Mouse (Mus musculus) natural killer cell, adult 2 months (primary cell): Measurements from ENCODE around the gene Gal3st2.
"Not testable (repeated sequence)": the region's sequence is repeated elsewhere in the genome, so short reads cannot be mapped to it uniquely, and the experiment has no call there.

ENCODE experiments used
- DNase-seq, 2 experiments: peaks; one replicate each; pipeline ENCODE4 v3.0.0; 2022; ENCODE audit warnings: low spot score in 2 of 2

The Gal3st2 gene

DNA sequence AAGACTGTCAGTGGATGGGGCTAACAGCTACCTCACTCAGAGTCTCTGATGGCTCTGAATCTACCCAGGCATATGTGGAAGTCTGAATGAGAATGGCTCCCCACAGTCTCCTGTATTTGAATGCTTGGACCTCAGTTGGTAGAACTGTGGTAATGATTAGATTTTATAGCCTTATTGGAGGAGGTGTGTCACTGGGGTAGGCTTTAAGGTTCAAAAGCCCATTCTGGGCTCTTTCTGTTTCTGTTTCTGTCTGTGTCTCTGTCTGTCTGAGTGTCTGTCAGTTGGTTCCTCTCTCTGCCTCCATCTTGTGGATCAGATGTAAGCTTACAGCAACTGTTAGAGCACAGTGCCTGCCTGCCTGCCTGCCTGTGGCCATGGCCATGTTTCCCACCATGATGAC is 1.5 kb upstream of the Gal3st2 start:
- no peak for DNase-seq

DNA sequence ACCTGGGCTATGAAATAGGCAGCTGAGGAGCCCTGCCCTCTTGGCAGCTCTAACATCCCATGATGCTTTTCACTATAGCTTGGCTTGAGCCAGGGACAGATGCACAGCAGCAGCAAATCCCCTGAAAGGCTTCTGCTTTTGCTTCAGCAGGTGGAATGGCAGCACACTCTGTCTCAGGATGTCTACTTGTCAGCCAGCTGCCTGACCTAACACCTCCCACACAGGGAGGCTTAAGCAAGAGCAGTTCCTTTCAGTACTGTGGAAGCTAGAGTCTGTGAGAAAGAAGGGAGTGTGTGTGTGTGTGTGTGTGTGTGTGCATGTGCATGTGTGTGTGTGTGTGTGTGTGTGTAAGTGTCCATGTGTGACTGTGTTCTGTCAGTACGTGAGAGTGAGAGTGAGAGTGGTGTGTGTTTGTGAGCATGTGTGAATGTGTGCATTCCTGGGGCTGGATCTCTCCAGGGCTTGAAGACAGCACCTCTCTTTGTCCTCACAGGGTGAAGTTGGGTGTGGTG is 10.5 kb downstream of the Gal3st2 start:
- DNase-seq = not testable (repeated sequence)

DNA sequence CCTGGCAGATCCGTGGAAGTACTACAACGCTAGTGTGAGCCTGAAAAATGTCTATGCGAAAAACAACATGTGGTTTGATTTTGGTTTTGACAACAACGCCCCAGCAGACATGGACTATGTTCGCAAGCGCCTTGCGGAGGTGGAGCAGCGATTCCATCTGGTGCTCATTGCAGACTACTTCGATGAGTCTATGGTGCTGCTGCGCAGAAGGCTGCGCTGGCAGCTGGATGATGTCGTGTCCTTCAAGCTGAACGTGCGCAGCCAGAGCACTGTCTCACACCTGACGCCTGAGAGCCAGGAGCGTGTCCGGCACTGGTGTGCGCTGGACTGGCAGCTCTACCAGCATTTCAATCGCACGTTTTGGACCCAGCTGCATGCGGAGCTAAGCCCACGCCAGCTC is 13.3 kb downstream of the Gal3st2 start:
- DNase-seq = not testable (repeated sequence)

DNA sequence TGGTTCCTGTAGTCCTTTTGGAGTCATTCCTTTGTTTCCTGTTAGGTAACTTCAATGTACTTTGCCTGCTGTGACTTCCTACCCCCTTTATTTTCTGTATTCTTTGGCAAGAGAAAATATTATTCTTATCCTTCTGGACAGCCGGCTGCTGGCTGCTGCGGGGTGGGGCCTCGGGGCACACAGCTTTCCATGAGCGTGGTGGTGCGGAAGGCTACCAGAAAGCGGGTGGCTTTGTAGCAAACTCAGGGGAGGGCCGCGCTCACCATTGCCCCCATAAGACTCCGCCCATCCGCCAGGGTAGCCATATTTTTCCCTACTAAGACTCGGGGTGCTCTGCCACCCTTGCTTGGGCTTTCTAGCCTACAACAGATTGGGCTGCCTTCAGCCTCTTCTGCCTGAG is 20.7 kb downstream of the Gal3st2 start:
- DNase-seq = not testable (repeated sequence)

DNA sequence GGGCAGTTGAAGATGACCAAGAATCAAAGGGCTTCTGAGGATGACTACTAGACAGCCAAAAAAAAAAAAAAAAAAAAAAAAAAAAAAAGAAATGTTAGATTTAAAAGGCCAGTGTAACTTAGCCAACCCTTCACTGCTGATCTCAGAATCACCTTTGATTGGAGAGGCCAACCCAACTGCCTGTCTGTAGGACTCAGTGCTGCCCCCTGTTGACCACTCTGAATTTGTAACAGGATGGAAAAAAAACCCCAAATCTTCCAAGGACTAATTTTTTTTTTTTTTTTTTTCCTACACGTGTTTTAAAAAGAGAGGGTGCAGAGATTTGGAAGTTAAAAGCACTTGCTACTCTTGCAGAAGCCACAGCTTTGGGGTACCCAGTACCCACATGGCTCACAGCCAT is 29.8 kb downstream of the Gal3st2 start:
- not testable (repeated sequence) for DNase-seq

DNA sequence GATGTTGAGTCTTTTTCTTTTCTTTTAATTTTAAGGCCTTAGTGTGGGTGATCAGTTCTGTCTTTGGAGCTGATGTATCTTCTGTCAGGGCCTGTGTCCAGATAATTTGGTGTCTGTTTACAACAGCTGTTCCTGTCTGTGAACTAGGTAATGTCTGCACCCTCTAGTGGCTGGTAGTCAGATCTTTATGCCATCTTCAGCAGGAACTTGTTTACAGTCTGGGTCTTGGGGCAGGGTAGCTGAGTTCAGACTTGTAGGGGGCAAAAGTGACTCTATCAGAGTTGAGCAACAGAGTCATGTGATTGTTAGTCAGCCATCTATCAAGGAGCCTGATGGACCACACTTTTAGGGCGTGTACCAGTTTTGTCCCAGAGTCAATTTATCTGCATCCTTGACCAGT is 36.3 kb downstream of the Gal3st2 start:
- not testable (repeated sequence) for DNase-seq

DNA sequence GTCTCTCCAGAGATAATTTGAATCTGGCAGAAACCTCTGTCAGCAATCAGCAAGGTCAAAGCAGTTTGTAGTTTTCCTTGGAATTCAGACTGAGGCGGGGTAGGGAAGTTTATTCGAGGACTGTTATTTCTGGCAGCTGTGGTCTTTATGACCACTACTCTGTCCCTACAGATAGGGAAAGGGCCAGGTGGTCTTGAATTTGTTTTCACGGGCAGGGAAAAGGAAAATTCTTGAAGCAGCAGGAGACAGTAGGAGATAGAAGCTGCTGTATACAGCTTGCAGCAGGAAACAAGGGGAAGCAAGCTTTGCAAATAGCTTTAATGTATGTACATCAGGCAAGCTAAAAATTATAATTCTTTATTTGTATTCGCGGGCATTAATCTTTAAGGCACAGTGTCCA is 40.2 kb downstream of the Gal3st2 start:
- DNase-seq = not testable (repeated sequence)

DNA sequence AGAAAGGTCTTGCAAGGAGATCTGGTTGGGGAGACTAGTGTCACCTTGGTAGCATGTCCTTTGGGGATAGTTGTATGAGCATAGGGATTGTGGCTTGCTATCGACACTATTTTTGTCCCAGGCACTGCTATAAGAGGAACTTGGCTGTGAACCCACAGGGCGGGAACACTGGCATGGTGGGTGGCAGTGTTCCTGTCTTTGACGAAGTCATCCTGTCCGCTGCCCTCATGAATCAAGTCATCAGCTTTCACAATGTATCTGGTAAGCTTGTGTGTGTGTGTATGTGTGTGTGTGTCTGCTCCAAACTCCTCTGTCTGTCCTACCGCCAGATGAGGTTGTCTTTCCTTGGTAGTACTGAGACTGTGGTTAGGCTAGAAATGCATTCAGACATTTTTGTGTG is 45.6 kb downstream of the Gal3st2 start:
- not testable (repeated sequence) for DNase-seq

DNA sequence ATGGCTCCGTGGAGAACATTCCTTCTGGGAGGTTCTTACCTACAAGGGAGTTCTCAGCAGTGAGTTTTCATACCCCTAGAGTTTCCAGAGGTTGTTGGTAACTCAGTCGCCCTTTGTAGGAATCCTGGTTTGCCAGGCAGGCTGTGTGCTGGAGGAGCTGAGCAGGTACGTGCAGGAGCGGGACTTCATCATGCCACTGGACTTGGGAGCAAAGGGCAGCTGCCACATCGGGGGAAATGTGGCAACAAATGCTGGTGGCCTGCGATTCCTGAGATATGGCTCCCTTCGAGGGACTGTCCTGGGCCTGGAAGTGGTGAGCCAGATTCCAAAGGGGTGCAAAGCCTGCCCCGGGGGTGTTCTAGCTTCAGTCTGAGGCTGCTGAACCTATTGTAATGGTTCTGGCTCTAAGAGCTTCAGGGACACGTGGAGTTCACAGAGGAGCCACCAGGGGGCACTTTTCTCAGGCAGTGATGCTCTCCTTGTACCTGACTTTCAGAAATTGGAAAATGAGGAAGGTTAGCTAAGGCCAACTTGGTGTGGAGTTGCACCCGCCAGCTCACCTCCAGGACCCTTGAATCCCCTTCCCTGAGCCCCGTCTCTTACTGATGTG is 48.0 kb downstream of the Gal3st2 start:
- not testable (repeated sequence) for DNase-seq

DNA sequence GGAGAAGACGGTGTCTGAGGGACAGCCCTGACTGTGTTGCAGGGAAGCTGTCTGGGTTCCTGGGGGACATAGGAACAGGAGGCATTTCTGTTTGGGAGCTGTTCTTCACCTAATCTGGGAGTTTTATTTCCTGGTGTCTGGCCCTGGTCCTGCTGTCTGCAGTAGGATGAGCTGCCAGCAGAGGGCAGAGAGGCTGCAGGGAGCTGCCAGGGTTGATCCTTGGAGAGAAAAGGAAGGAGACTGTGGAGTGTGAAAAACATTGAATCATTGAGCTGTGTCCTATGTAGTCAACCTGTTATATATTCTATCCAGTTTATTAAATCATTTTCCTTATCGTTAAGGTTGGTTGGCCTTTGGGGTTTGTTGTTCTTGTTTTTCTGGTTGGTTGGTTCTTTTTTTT is 50.8 kb downstream of the Gal3st2 start:
- DNase-seq = not testable (repeated sequence)

DNA sequence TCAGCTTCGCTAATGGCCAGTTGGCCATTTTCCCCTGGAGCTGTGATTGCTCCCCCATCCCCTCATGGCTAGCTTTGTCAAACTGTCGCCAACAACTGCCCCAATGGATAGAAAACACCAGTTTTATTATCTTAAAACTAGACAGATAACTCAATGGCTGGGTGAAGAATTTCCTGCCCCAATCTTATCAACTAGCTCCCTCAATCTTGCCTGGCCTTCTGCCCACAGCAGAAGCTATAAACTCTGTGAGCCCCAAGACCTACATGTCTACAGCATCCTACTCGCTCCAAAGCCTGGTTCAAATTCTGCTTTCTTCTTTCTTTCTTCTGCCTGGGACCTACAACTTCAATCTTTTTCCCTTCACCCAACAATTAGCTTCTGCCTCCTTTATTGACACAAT is 56.1 kb downstream of the Gal3st2 start:
- DNase-seq = not testable (repeated sequence)

DNA sequence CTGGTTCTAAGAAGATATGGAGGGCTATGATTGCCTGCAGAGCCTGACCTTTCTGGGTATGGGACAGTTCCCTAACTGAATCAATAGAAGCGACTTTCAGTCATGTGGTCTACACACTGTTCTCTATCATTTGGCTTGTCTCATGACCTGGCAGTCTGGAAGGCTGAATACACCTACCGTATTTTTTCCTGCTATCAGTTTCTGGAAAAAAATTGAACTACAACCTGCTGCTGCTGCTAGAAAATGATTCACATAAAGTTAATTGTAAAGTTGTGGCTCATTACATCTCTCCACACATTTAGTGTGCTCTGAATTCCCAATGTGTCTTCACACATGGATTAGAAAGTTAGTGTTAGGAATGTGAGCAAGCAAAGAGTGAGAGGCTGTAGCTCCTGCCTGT is 56.9 kb downstream of the Gal3st2 start, which contains the start of gene Gal3st2b:
Gene Gal3st2b, plus strand, starts transcription at position 301 of the 400 bp plus-strand sequence.
- not testable (repeated sequence) for DNase-seq

DNA sequence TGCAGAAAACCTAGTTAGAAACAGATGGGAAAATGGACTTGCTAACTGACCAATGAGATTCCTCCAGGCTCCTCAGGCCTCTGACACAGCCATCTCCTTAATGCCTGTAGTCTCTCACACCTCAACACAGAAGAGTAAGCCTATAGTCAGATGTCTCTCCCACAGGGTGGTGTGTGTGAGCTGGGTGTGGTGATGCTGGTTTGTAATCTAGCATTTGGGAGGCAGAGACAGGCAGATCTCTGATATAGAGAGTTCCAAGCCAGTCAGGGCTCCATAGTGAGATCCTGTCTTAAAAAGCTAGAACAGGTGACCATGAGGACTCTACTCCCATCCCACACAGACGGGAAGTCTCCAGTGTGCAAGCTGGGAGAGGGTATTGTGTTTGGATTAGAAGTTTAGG is 57.7 kb downstream of the Gal3st2 start:
- DNase-seq = not testable (repeated sequence)

DNA sequence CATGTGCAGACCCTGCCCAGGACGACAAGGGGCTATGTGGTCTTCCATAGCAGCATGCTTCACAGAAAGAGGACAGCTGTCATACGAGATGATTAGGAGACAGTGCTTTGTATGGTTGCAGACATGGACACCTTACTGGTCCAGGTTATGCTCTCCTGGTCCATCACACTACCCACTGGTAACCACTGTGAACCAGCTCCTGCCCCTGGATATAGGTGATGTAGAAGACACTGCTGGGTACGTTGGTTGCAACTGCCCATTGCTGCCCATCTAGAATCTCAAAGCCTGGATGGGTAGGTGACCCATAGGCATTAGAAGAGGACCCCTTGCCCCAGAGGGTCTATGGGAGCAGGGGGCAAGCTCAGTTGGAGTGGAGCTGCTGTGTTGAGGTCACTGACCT is 58.2 kb downstream of the Gal3st2 start:
- not testable (repeated sequence) for DNase-seq

DNA sequence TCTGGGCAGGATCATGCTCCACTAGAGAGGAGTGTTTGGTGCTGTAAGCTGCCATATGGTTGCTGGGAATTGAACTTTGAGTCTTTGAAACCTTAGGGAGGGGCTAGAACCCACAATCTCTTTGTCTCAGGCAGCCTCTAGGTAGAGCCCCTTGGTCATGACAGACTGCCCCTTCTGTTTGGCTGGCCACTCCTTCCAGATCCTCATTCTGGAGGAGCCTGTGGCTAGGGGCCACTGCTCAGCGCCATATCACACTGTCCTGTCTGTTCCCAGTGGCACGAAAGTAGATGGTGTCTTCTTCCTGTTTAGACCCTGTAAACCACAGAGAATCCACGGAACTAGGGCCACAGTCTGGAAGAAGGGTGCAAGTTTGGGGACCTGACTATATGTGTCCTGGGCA is 61.5 kb downstream of the Gal3st2 start:
- not testable (repeated sequence) for DNase-seq

DNA sequence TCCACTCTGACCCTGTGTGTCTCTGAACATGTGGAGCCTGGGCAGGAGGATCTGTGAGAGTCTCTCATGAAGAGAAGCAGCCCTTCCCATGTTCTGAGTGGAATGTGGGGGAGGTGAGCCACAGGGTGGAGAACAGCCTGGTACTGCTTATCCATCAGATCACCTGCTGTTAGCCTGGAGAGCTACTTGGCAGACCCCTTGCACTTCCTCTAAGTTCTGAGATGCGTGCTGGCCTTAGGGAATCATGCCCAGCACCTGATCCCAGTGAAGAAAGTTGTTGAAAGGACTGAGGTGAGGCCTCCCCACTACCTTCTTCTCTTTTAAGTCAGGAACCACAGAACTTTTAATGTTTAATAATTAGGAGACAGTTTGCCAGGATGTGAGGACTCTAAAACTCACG is 62.0 kb downstream of the Gal3st2 start:
- DNase-seq = not testable (repeated sequence)
